Mouse (Mus musculus) midbrain, embryonic 14.5 days (tissue): ENCODE results near the gene Fads3. TPM values are rescaled to one million over a fixed set of nuclear protein-coding genes. Genes with fewer than 3 reads are reported as not detected.

Experiments used
- ATAC-seq: fragments of 200-750 bp; cut with Nextera tagmentation; 2 replicates; pipeline ENCODE4 v1.8.0; 2017; ENCODE audit warnings: moderate number of reproducible peaks, moderate library complexity; ENCODE audit not compliant: low FRiP score, low TSS enrichment
- DNase-seq: peaks from one replicate; pipeline ENCODE4 v3.0.0-alpha.2; 2015
- H3K27ac ChIP-seq: fragments of 300-500 bp; sonication (generic); replicated peaks from 2 replicates; pipeline ENCODE4 v1.5.1; 2014; ENCODE audit warnings: mild to moderate bottlenecking, low read depth, low read length, moderate library complexity
- H3K27me3 ChIP-seq: fragments of 300-500 bp; sonication (generic); 2 replicates; pipeline ENCODE4 v1.6.1; 2014; ENCODE audit warnings: low read length, control low read depth, mixed read lengths; ENCODE audit not compliant: control insufficient read depth, insufficient read depth
- H3K36me3 ChIP-seq: fragments of 300-500 bp; sonication (generic); 2 replicates; pipeline ENCODE4 v1.6.1; 2014; ENCODE audit warnings: low read length, control low read depth; ENCODE audit not compliant: control insufficient read depth, insufficient read depth
- H3K4me1 ChIP-seq: fragments of 300-500 bp; sonication (generic); 2 replicates; pipeline ENCODE4 v1.6.1; 2014; ENCODE audit warnings: mild to moderate bottlenecking, antibody characterized with exemption, low read length, control low read depth; ENCODE audit not compliant: control insufficient read depth, insufficient read depth
- H3K4me2 ChIP-seq: fragments of 300-500 bp; sonication (generic); 2 replicates; pipeline ENCODE4 v1.6.1; 2014; ENCODE audit warnings: mild to moderate bottlenecking, low read length, moderate library complexity
- H3K4me3 ChIP-seq: fragments of 300-500 bp; sonication (generic); replicated peaks from 2 replicates; pipeline ENCODE4 v1.5.1; 2014; ENCODE audit warnings: low read depth, low read length
- H3K9ac ChIP-seq: fragments of 300-500 bp; sonication (generic); replicated peaks from 2 replicates; pipeline ENCODE4 v1.6.1; 2014; ENCODE audit warnings: mild to moderate bottlenecking, low read length, moderate library complexity
- H3K9me3 ChIP-seq: fragments of 300-500 bp; sonication (generic); 2 replicates; pipeline ENCODE4 v1.6.1; 2016; ENCODE audit warnings: low read length, control low read depth, mixed read lengths; ENCODE audit not compliant: control insufficient read depth
- WGBS: fragments of 180-500 bp; shearing (Covaris S2); extraction: QIAGEN DNeasy Blood & Tissue Kit; methylation state at CpG from one replicate; pipeline ENCODE4 v1.1.7; 2014; 5-methylcytosine and 5-hydroxymethylcytosine counted together
- polyA plus RNA-seq: library from polyadenylated mRNA; unstranded; fragments of >200 nt; fragmentation: Nextera tagmentation; extraction: Ambion mirVana; gene quantifications from 2 replicates; pipeline ENCODE4 v1.2.1, GENCODE M21; 2014

The Fads3 gene
- polyA plus RNA-seq, 1 experiment from 2014 or later: 15.4 TPM

DNA sequence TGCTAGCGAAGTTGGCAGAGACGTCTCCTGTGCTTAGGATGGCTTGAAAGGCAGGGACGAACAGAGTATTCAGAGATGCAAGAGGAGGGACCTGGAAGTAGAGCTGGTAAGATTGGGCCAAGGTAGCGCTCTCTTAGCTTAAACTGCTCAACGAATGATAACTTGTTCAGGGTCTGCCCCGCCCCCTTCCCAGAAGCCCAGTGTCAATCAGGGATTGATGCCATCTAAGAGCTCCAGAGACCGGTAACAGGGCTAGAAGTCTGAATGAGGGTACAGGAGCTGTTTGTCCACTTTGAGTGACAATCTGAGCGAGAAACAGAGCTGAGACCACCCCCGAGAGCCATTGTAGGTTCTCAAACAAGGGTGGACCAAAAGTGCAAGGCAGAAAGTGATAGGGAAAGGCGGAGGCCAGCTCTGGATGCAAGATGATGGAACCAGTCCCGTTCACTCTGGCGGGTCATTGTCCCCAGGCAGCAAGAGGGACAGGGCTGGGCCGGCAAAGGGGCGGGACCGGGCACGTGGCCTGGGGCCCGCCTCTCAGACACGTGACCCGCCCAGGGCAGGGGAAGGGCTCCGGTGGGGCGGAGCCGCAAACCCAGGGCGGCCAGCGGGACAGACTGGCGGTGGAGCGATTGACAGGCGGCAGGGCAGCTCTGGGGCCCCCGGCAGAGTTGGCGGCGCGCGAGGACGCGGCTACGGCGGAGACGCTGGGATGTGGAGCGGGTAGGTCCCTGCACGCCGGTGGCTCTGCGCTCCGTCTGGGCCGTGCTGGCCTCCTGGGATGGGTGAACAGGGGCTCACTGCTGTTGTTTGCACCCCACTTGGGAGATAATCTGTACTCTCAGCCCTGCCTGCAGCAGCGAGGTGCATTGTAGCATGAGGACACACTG lies 23.5 kb upstream of the Fads3 start:
- Histone ChIP-seq H3K4me3 (peak overlapping the region; percentile 58), H3K4me2 (peak overlapping the region; percentile 95), H3K27ac (peak overlapping the region; percentile 27; the same call in 1 of the 2 replicates), H3K9me3 (no peaks in the 10 kb centered on the region), H3K36me3 (no peaks in the 10 kb centered on the region), H3K9ac (peak overlapping the region; percentile 75), H3K4me1 (peaks cover 14% of the 10 kb centered on the region), H3K27me3 (no peaks in the 10 kb centered on the region)
- peak; percentile 88 for DNase-seq
- 5% methylated on average over 43 of the region's 44 CpGs for WGBS
- ATAC-seq: peak; percentile 94

DNA sequence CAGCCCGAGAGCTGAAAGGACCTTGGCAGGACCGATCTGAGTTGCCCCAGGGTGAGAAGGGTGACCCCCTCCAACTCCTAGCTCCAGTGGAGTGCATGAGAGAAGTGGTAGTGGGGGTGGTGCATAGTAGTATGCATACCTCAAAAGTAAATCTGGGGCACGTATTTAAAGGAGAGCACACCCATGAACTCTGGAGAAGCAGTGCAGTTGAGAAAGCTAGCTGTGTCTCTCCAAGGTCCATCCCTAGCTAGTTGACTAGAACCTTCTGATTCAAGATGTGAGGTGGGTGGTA lies 22.9 kb upstream of the Fads3 start:
- DNase-seq: no peak
- peak overlapping the region; percentile 95 for H3K4me2 ChIP-seq
- no peak overlapping the region for H3K27ac ChIP-seq
- H3K9me3 ChIP-seq: no peaks in the 10 kb centered on the region
- H3K4me1 ChIP-seq: peaks cover 14% of the 10 kb centered on the region
- no peaks in the 10 kb centered on the region for H3K36me3 ChIP-seq
- WGBS: 4% methylated on average over 3 of the region's 3 CpGs
- peak overlapping the region; percentile 75 for H3K9ac ChIP-seq
- H3K27me3 ChIP-seq: no peaks in the 10 kb centered on the region
- no peak for ATAC-seq
- peak overlapping the region; percentile 58 for H3K4me3 ChIP-seq

DNA sequence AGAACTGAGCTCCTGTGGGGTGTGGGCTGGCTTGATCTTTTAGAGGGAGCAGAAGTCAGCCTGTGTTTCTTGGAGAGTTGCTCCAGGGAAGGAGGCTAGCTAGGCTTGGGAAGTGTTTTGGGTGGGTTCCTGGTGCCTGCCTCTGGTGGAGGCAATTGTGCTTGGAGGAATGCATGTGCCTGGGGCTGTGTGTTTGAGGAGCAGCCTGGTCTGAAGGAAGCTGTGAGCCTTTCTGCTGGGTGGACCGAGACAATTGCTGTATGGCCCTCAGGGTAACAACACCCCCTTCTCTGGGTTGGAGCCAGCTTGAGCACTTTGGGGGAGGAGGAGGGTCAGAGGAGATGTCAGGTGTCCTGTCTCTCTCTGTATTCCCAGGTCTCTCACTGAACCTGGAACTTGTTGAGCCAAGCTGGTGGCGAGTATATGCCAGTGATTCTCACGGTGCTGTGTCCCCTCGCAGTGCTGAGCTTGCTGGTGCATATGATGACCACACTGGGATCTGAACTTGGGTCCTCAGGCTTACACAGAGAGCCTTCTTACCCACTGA lies 22.1 kb upstream of the Fads3 start:
- Histone ChIP-seq H3K36me3 (no peaks in the 10 kb centered on the region), H3K9ac (no peak overlapping the region; the same call in 1 of the 2 replicates), H3K4me3 (peak overlapping the region; percentile 58), H3K4me1 (peaks cover 14% of the 10 kb centered on the region), H3K9me3 (no peaks in the 10 kb centered on the region), H3K4me2 (peak overlapping the region; percentile 95), H3K27ac (no peak overlapping the region), H3K27me3 (no peaks in the 10 kb centered on the region)
- DNase-seq: no peak
- no peak for ATAC-seq
- WGBS: 70% methylated on average over 4 of the region's 4 CpGs

DNA sequence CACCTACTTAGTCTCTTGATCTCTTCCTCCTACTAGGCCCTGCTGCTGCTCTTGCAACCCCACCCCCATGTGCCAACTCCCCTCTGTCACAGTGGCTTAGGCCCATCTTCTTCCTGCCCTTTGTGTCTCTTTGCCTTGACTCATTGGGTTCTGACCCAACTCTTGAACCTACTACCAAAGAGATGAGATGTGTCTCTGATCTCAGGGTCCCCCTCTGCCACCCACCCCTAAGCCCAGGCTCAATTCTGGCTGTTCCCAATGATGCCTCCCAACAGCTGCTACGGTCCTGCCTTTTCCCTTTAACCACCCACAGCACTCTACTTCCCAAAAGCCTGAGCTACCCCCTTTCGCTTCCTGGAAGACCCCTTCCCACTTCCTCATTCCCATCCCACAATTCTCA lies 19.4 kb upstream of the Fads3 start:
- no peak overlapping the region for H3K4me3 ChIP-seq
- 78% methylated on average over 2 of the region's 2 CpGs for WGBS
- H3K9ac ChIP-seq: no peak overlapping the region
- no peak overlapping the region for H3K4me2 ChIP-seq
- DNase-seq: no peak
- no peak for ATAC-seq
- no peaks in the 10 kb centered on the region for H3K9me3 ChIP-seq
- H3K4me1 ChIP-seq: peaks cover 14% of the 10 kb centered on the region
- H3K27ac ChIP-seq: no peak overlapping the region
- no peaks in the 10 kb centered on the region for H3K36me3 ChIP-seq
- H3K27me3 ChIP-seq: no peaks in the 10 kb centered on the region

DNA sequence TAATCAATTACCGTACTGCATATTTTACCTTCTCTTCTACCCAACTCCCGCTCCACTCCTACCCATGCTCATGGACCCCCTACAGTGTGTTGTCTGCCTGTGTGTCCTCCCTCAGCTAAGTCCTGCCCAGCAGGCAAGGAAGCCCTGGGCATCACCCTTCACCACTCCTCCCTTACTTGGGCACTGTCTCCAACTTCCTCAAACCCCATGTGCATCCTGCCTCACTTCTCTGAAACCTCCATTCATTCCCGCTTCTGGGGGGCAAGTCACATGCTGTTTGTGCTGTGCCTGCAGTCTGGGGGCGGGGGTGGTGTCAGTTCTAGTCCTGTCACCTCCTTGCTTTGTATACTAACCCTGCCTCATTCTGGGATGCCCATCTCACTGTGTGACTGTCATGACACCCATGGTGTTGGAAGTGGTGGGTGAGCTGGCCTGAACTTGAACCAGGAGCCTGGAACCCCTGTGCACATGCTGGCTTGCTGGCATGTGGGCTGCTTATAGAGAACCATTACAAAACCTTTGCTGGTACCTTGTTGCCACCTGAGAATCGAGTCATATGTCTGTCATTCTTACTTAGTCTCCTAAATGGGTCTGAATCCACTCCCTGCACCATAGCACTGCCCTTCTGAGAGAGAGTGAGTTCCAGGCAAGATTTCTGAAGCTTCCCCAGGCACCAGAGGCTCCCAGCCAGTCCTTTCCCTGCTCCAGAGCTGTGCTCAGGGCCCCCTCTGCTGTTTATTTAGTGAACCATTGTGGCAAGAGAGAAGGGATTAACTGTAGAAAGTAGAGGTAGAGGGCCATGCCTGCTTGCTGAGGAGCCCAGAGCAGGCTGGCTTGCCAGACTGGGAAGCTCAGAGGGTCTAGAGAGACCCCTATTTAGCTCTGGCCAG lies 18.7 kb upstream of the Fads3 start:
- Histone ChIP-seq H3K4me1 (peaks cover 13% of the 10 kb centered on the region), H3K9me3 (no peaks in the 10 kb centered on the region), H3K27me3 (no peaks in the 10 kb centered on the region), H3K27ac (0 out of 2 replicates have a peak overlapping the region, but pooled peaks have one; percentile 20), H3K36me3 (peaks cover 5% of the 10 kb centered on the region; the same call in 1 of the 2 replicates), H3K9ac (no peak overlapping the region), H3K4me3 (no peak overlapping the region), H3K4me2 (no peak overlapping the region)
- ATAC-seq (no peak), DNase-seq (peak; percentile 61)
- WGBS: 65% methylated on average over 5 of the region's 5 CpGs

DNA sequence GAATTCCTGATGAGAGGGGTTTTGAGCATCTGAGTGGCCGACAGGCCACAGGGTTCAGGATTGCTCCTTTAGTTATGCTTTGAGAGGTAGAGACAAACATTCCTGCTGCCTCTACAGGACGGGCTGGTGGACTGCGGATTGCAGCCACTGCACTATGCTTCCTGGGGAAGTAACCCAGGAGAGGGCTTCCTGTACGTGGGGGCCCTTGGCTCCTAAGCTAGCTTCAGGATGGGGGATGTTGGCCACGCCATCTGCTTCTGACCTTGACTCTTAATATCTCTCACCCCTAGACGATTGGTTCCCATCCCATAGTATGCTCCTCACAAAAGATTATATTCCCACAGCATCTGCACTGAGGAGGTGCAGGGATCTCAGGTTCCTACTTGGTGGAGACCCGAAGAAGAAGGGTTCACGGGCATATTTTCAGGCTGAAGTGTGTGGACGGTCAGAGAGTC lies 18.0 kb upstream of the Fads3 start:
- Histone ChIP-seq H3K9ac (no peak overlapping the region), H3K27ac (0 out of 2 replicates have a peak overlapping the region, but pooled peaks have one; percentile 20), H3K27me3 (no peaks in the 10 kb centered on the region), H3K4me2 (no peak overlapping the region), H3K4me3 (no peak overlapping the region), H3K36me3 (peaks cover 7% of the 10 kb centered on the region; the same call in 1 of the 2 replicates), H3K4me1 (peaks cover 10% of the 10 kb centered on the region), H3K9me3 (no peaks in the 10 kb centered on the region)
- ATAC-seq: no peak
- WGBS: 68% methylated on average over 9 of the region's 9 CpGs
- no peak for DNase-seq

DNA sequence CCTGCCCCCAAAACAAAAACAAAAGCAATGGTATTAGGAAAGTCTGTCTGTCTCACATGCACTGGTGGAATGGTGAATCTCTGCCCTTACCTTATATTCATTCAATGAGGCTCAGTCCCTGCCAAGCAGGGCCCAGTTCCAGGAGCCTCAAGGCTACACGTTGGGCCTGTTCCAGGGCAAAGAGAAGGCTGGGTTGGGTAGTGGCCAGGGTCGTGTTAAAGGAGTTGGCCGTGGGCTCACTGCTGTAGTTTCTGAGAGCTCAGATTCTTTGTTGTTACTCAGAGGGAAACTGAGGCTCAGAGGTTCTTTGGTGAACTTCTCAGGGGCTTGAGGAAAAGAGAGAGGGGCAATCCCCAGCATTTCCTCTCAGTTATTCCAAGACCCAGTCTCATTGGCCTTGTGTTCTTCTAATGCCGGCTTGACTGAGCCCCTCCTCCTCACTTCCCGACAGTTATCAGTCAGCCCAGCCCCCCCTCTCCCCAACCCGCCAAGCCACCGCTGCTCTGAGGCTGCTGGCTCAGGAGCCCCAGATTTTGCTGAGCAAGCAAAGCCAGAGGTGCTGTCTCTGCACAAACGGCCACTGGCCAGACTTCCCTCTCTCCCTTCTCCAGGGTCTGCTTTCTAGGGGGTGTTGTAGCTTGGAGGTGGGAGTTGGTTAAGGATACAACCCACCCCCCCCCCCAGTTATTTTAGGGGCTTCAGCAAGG lies 16.0 kb upstream of the Fads3 start:
- no peak overlapping the region for H3K27ac ChIP-seq
- H3K4me2 ChIP-seq: no peak overlapping the region
- no peaks in the 10 kb centered on the region for H3K4me1 ChIP-seq
- H3K4me3 ChIP-seq: no peak overlapping the region
- no peaks in the 10 kb centered on the region for H3K9me3 ChIP-seq
- H3K9ac ChIP-seq: no peak overlapping the region
- no peak for ATAC-seq
- H3K36me3 ChIP-seq: peaks cover 7% of the 10 kb centered on the region; the same call in 1 of the 2 replicates
- H3K27me3 ChIP-seq: no peaks in the 10 kb centered on the region
- DNase-seq: peak; percentile 50
- WGBS: 30% methylated on average over 8 of the region's 8 CpGs

DNA sequence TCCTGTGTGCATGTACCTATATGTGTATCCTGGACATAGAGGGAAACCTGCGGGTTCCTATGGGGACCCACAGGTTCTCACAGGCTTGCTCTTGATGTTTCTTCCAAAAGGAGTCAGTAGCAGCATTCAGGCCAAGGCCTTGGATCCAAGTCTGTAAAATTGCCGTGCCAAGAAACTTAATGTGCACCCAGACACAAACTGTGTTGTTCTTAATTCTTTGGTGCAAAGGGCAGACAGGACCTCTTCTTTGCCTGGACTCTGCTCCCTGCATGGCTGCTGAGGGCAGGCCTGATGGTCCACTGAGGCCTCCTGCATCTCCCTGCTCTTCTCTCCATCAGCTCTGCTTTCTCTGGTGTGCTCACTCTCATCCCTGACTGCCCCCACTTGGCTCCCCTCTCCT lies 11.6 kb upstream of the Fads3 start:
- H3K4me3 ChIP-seq: no peak overlapping the region
- no peaks in the 10 kb centered on the region for H3K9me3 ChIP-seq
- no peaks in the 10 kb centered on the region for H3K4me1 ChIP-seq
- WGBS: 90% methylated on average over 2 of the region's 2 CpGs
- no peak overlapping the region for H3K27ac ChIP-seq
- H3K27me3 ChIP-seq: no peaks in the 10 kb centered on the region
- H3K9ac ChIP-seq: no peak overlapping the region
- no peak for DNase-seq
- no peak for ATAC-seq
- peaks cover 7% of the 10 kb centered on the region; the same call in 1 of the 2 replicates for H3K36me3 ChIP-seq
- no peak overlapping the region for H3K4me2 ChIP-seq
